Mouse (Mus musculus) T-helper 1 cell (primary cell): Measurements from ENCODE around the gene Inca1.

Experiments used
- in situ Hi-C: fragments of 300-600 bp; cut with MboI, MseI; formaldehyde crosslinking; loops from one replicate; pipeline ENCODE4 v1.15.1; 2025; ENCODE audit warnings: high pct_unique_total_duplicates

Inca1 gene

DNA sequence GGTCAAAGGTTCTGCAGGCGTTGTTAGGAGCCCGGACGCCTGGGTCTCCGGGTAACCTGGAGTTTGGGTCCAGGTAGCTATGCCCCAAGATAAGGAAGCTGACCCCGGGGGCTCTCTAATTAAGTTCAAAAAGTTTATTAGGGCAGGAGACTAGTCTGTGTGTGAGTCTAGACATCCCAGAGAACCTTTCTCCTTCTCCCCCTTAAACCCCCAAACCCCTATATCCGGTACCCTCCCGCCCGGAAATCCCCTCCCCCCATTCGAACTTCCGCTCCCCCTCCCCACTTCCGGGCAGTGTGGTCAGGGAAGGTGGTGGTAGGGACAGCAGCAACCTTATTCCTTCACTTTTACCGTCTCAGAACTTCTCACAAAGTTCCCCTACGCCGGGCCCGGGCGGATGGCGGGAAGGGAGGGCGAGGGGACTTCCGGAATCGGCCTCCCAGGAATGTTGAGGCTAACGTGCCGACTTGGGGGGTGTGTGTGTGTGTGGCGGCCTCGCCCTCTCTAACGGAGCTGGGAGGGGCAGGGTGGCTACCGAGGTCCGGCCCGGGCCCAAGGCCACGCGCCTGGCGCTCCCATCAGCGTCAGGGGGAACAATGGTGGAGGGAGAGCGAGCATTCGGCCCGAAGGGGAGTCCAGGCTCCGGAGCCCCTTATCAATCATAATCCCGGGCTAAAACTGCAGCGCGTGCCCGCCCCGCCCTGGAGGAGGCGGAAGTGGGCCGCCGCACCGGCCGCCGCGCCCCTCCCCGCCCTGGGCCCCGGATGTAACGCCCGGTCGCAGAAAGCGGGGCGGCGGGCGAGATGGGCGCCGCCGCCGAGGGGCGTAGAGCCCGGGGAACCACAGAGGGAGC lies 46.4 kb downstream of the Inca1 start:
- in situ Hi-C loops: no loop called here

DNA sequence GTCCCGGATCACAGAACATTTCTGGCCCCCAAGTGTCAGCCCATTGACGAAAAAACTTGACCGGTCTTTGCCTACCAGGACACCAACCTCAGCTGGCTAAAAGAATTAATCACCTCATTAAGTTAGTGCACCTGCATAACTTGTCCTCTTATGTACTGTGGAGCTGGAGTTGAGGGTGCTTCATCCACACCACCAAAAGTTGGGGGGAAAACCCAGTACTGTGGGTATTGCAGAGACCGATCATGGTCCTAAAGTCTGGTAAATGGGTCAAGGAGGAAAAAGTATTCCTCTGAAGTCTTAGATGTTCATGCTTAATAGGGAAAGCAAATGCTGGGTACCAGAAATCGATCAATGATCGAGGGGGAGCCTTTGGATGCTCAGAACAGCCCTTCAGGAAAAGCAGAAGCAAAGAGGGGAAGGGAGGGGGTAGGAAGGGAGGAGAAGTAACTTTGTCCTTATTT lies 47.0 kb downstream of the Inca1 start:
- in situ Hi-C loops: no loop called here

GRCm38 (mm10) chr11:70652029-70652883 lies 47.7 kb downstream of the Inca1 start:
- in situ Hi-C loops: no loop called here

GRCm38 (mm10) chr11:70651391-70651790 lies 48.6 kb downstream of the Inca1 start:
- in situ Hi-C loops: no loop called here

- in situ Hi-C loops: no loop called here
These were observed 49.4 kb downstream of the Inca1 start for GRCm38 (mm10) chr11:70650322-70651175.

DNA sequence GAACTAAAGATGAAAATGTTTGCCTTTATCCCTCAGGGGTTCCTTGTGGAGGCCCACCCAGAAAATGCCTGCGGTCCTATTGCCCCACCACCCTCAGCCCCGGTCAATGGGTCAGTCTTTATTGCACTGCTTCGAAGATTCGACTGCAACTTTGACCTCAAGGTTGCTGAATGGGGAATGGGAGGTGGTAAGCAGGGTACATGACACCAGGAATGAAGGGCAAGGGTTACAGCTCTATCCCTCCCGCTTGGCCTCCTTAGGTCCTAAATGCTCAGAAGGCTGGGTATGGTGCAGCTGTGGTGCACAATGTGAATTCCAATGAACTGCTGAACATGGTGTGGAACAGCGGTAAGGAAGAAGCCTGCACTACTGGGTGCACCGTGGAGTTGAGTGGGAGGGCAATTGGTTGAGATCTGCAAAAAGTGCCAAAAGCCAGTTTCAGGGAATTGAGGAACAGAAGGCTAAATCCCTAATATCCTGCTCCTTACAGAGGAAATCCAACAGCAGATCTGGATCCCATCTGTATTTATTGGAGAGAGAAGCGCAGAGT lies 50.7 kb downstream of the Inca1 start:
- in situ Hi-C loops: no loop called here

DNA sequence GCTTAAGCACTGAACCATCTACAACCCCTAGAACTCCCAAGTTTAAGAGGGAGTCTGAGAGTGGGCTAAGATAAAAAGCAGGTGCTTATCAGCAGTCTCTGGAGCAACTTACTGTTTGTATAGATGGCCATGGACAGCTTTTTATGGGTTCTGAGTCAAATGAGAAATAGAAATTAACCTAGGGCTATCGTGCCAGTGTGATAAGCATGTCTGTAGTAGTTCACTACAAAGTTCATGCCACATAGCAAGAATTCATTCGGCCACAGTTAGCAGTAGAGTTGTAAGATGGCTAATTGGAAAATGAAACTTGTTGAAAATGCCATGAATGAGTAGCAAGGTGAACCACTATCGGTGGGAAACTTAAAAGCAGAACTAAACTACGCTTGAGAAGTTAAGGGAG lies 51.4 kb downstream of the Inca1 start:
- in situ Hi-C loops: no loop called here

DNA sequence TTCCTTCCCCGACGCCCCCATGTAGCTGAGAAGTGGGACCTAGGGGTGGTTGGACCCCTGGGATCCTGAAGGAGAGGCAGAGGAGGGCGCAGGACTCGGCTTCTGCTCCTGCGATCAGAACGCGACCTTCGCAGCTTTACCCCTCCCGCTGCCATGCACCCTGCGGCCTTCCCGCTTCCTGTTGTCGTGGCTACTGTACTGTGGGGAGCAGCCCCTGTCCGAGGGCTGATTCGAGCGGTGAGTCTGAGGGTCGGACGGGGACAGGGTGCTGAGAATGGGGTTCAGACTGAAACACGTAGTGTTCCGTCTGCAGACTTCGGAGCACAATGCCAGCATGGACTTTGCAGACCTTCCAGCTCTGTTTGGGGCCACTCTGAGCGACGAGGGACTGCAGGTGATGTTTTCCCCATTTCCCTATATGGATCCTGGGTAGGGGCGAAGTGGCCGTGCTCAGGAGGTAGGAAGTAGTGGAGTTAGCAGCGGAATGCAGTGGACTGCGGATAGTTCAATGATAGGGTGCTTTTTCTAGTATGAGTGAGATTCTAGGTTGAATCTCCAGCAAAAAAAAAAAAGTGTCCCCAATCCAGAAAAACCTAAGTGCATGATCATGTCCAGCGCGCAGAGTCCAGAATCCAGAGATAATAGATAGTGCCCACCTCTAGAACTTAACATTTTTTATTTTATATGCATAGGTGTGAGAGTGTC lies 52.1 kb downstream of the Inca1 start:
- in situ Hi-C loops: no loop called here

DNA sequence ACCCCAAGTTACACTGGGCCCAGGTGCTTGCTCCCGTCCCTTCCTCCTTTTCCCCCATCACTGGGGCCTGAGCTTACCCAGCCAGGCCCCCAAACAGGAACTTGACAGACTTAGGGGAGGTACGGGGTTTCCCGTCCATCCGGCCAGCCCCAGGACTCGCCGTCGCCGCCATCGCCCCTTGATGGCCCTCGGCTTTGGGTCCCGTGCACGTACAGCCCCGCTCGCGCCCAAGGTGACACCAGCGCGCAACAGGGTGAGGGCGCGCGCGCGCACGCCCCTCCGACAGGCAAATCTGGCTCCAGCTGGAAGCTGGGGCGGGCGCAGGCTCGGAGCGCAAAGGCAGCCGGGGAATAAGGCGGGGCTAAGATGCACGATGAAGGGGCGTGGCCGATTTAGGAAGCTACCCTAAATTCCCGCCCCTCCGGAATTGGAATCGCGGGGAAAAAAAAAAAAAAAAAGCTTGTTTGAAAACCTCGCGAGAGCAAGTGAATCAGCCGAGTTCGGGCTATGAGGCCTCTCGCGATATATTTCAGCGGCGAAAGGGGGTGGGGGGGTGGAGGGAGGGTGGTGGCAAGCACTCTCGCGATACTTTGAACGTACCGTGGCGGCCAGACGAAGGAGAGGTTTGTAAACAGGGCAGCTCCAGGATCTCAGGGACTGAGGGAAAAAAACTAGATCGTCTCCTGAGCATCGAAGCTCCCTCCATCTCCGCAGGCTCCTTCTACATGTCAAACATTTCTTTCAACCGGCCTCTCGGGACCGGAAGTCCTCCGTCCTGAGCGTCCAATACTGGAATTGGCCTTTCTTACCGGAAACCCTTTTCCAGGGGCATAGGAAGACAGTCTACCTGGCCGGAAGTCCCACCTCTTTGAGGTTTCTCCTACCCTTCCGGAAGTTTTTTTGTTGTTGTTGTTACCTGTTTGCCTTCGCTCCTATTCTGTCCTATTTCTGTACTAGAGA lies 53.0 kb downstream of the Inca1 start, which contains the start of the genes Rnf167 and Slc25a11:
TSS of gene Rnf167 (plus strand) at position 545 of the 960 bp plus-strand sequence.
TSS of gene Slc25a11 (minus strand) at position 789 of the 960 bp plus-strand sequence.
- in situ Hi-C loops: no loop called here

GRCm38 (mm10) chr11:70646259-70646555 lies 53.7 kb downstream of the Inca1 start:
- in situ Hi-C loops: no loop called here

GRCm38 (mm10) chr11:70645461-70646258 lies 54.3 kb downstream of the Inca1 start:
- in situ Hi-C loops: no loop called here

DNA sequence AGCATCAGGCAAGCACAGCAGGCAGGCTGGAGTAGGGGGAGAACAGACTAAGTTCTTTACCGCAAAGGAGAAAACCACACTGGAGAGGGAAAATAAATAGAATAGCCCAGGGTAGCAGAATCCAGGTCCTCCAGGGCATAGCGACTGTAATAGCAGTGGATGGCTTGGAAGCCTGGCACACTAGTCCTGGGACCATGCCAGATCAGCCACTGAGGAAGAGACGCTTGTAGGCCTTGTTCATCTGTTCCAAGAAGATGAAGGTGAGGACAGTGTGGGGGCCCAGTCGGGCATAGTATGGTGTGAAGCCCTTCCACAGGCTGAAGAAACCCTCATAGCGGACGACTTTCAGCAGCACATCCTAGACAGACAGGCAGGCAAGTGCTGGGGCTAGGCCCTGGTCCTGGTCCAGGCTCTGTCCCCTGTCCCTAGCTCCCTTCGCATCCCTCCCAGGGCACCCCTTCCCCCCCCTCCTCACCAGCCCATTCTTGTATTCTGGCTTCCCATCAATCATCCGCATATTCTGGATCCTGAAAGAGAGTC lies 55.3 kb downstream of the Inca1 start:
- in situ Hi-C loops: no loop called here

DNA sequence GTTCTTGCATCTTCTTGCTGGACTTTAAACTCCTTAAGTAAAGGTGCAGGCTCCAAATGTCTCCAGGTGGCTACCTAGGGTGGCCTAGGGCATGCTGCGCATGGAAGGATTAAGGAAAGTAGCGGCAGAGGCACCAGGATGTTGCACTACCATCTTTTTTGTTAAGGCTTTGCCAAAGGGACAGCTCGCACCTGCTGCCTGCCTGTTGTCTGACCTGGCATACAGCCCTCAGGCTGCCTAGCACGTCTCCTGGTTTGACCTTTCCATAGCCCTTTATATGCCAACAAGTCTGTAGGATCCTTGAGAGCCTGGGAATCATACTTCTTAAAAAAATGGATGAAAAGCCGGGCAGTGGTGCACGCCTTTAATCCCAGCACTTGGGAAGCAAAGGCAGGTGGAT lies 56.9 kb downstream of the Inca1 start:
- in situ Hi-C loops: no loop called here

DNA sequence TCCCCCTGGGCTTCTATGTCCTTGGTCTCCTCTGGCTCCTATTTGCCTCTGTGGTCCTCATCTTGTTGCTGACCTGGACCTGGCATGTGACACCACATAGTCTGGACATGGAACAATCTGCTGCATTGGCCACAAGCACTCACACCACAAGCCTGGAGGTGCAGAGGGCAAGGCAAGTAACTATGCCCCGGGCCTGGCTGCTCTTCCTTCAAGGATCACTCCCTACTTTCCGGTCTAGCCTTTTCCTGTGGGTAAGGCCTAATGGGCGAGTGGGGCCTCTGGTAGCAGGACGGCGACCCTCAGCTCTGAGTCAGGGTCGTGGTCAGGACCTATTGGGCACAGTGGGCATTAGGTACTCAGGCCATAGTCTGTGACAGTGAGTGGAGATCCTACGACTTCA lies 58.7 kb downstream of the Inca1 start:
- in situ Hi-C loops: no loop called here

GRCm38 (mm10) chr11:70639976-70640375 lies 60.0 kb downstream of the Inca1 start:
- in situ Hi-C loops: no loop called here

- in situ Hi-C loops: no loop called here
These were observed 61.2 kb downstream of the Inca1 start, which contains the start of gene Gp1ba for GRCm38 (mm10) chr11:70638714-70639278. Gene Gp1ba, plus strand, starts transcription at chr11:70639122.
